ENCODE assay signal across 9 mouse cellular contexts in the genomic region with DNA sequence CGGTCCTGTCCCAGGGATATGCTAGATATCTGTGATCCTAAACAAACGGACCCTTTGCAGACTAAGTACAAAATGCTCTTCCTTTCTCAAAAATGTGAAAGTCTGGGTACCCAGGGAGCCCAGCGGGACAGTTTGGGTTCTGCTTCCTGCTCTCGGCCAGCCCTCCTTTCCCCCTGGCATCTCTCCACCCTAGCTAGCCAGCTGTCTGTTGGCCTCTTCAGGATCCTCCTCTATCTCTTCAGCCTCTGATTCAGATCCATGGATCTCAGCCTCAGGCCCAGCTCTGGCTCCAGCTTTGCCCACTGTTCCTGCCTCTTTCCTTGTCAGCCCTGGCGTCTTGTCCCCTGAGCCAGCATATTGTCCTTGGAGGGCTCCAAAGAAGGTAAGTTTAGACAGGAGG. TPM values are rescaled to one million over a fixed set of nuclear protein-coding genes. Genes with fewer than 3 reads are reported as not detected.
A peak's percentile ranks its signal among the peaks of the same experiment; 100 is the strongest.
DNase-seq lines count a peak whose midpoint lies in the region; ATAC-seq and TF ChIP-seq lines count a peak whose summit lies in the region.
"Had no signal": no experiment of that assay in that cellular context is flagged by ENCODE, and none has a peak within 500 bp of the region (broad histone marks: within the 10 kb centered on the region; RNA-seq: fewer than 3 reads in every experiment).

No protein-coding gene starts in this region.

- peak overlapping the region; percentile 96 for H3K27ac ChIP-seq in hindbrain, embryonic 10.5 days
- H3K27ac ChIP-seq in hindbrain, embryonic 16.5 days (ENCODE audit: low read depth, low read length): no peak overlapping the region
- no peak overlapping the region for H3K27ac ChIP-seq in forebrain, embryonic 16.5 days (ENCODE audit: low read length)
- H3K27ac ChIP-seq in limb, embryonic 14.5 days (replicated peaks; ENCODE audit: low read depth, low read length): 0 out of 2 replicates have a peak overlapping the region, but pooled peaks have one; percentile 26

- H3K4me1 ChIP-seq in hindbrain, embryonic 10.5 days (replicated peaks): peaks cover 70% of the 10 kb centered on the region
- H3K4me1 ChIP-seq in hindbrain, embryonic 16.5 days (ENCODE audit: control insufficient read depth, insufficient read depth, low read depth, low read length): peaks cover 18% of the 10 kb centered on the region
- peaks cover 29% of the 10 kb centered on the region for H3K4me1 ChIP-seq in forebrain, embryonic 16.5 days (replicated peaks; ENCODE audit: control insufficient read depth, insufficient read depth, low read length)
- H3K4me1 ChIP-seq in limb, embryonic 14.5 days (ENCODE audit: control insufficient read depth, insufficient read depth, low read length): peaks cover 35% of the 10 kb centered on the region

- H3K4me3 ChIP-seq in hindbrain, embryonic 10.5 days: peak overlapping the region; percentile 58
- H3K4me3 ChIP-seq in hindbrain, embryonic 16.5 days (ENCODE audit: low read length): no peak overlapping the region
- H3K4me3 ChIP-seq in forebrain, embryonic 16.5 days (replicated peaks; ENCODE audit: low read length): no peak overlapping the region
- peak overlapping the region; percentile 43 for H3K4me3 ChIP-seq in limb, embryonic 14.5 days (replicated peaks; ENCODE audit: low read length)

- WGBS in hindbrain, embryonic 10.5 days: 83% methylated on average over 5 of the region's 5 CpGs
- WGBS in hindbrain, embryonic 16.5 days: 78% methylated on average over 5 of the region's 5 CpGs
- WGBS in forebrain, embryonic 16.5 days: 81% methylated on average over 5 of the region's 5 CpGs
- WGBS in limb, embryonic 14.5 days: 77% methylated on average over 5 of the region's 5 CpGs

- peaks cover 21% of the 10 kb centered on the region; the same call in 1 of the 2 replicates for H3K27me3 ChIP-seq in hindbrain, embryonic 10.5 days (ENCODE audit: insufficient read depth, poor library complexity, severe bottlenecking)
- no peaks in the 10 kb centered on the region for H3K27me3 ChIP-seq in hindbrain, embryonic 16.5 days (replicated peaks; ENCODE audit: control insufficient read depth, insufficient read depth, low read length)
- no peaks in the 10 kb centered on the region for H3K27me3 ChIP-seq in forebrain, embryonic 16.5 days (replicated peaks; ENCODE audit: control insufficient read depth, insufficient read depth, low read length)
- H3K27me3 ChIP-seq in limb, embryonic 14.5 days (ENCODE audit: control insufficient read depth, insufficient read depth, low read length): no peaks in the 10 kb centered on the region

- DNase-seq in hindbrain, embryonic 10.5 days (ENCODE audit: low spot score): no peak
- peak; percentile 74 for DNase-seq in cerebellum, adult 9-10 months
- DNase-seq in limb, embryonic 14.5 days (ENCODE audit: low spot score): no peak
- no peak for DNase-seq in thymus, postnatal 4 days
- DNase-seq in ovary, adult 18-20 months (ENCODE audit: low spot score): no peak
- DNase-seq: right cerebral cortex, adult 18-20 months had no signal

- peaks cover 5% of the 10 kb centered on the region; the same call in 1 of the 2 replicates for H3K36me3 ChIP-seq in hindbrain, embryonic 10.5 days
- no peaks in the 10 kb centered on the region for H3K36me3 ChIP-seq in hindbrain, embryonic 16.5 days (ENCODE audit: control insufficient read depth, insufficient read depth, low read length)
- no peaks in the 10 kb centered on the region for H3K36me3 ChIP-seq in forebrain, embryonic 16.5 days (ENCODE audit: control insufficient read depth, insufficient read depth)
- H3K36me3 ChIP-seq in limb, embryonic 14.5 days (ENCODE audit: control insufficient read depth, insufficient read depth, low read length): no peaks in the 10 kb centered on the region

- no peak overlapping the region for H3K4me2 ChIP-seq in hindbrain, embryonic 16.5 days (ENCODE audit: low read length)
- peak overlapping the region; percentile 73; the same call in 1 of the 2 replicates for H3K4me2 ChIP-seq in forebrain, embryonic 16.5 days (ENCODE audit: low read length)
- H3K4me2 ChIP-seq in limb, embryonic 14.5 days (replicated peaks; ENCODE audit: low read depth, low read length, severe bottlenecking): peak overlapping the region; percentile 77

- no peak overlapping the region for H3K9ac ChIP-seq in hindbrain, embryonic 16.5 days (ENCODE audit: low read depth, low read length)
- no peak overlapping the region for H3K9ac ChIP-seq in forebrain, embryonic 16.5 days (replicated peaks; ENCODE audit: low read depth, low read length)
- H3K9ac ChIP-seq in limb, embryonic 14.5 days (ENCODE audit: low read depth, low read length, severe bottlenecking): peak overlapping the region; percentile 40

- ATAC-seq in hindbrain, embryonic 16.5 days: no peak
- ATAC-seq in forebrain, embryonic 16.5 days: no peak
- no peak for ATAC-seq in limb, embryonic 14.5 days (ENCODE audit: low FRiP score, low read depth)
- ATAC-seq in CD4-positive, CD25-positive, alpha-beta regulatory T cell, adult 4 months: no peak

- TF ChIP-seq POLR2A in limb, embryonic 14.5 days (IDR thresholded peaks at IDR 0.05; ENCODE audit: borderline replicate concordance, extremely low read depth, insufficient read depth, insufficient read length): no peak

- H3K9me3 ChIP-seq in hindbrain, embryonic 10.5 days: no peaks in the 10 kb centered on the region
- H3K9me3 ChIP-seq in hindbrain, embryonic 16.5 days (ENCODE audit: control insufficient read depth, low read length): no peaks in the 10 kb centered on the region
- H3K9me3 ChIP-seq in forebrain, embryonic 16.5 days (ENCODE audit: control insufficient read depth, low read length): no peaks in the 10 kb centered on the region
- H3K9me3 ChIP-seq in limb, embryonic 14.5 days (ENCODE audit: control insufficient read depth, low read length): no peaks in the 10 kb centered on the region

RNA-seq across cellular contexts. Expression of a gene that starts 2.3 kb away (rescaled TPM):
- polyA plus RNA-seq in hindbrain, embryonic 10.5 days (2016; fragmentation: Nextera tagmentation; extraction: Ambion mirVana): 2.6 and 2.9 TPM in 2 replicates
- 2.9 and 5.2 TPM in 2 replicates for polyA plus RNA-seq in hindbrain, embryonic 16.5 days (2015; fragmentation: Nextera tagmentation; extraction: Ambion mirVana)
- 2.8 and 4.2 TPM in 2 replicates for polyA plus RNA-seq in forebrain, embryonic 16.5 days (2015; fragmentation: Nextera tagmentation; extraction: Ambion mirVana)
- 34.6 and 43.9 TPM in 2 replicates for polyA plus RNA-seq in limb, embryonic 14.5 days (2012; rRNA removed)
- polyA plus RNA-seq in limb, embryonic 14.5 days (2014; fragmentation: Nextera tagmentation; extraction: Ambion mirVana): 15.7 and 19.8 TPM in 2 replicates
- polyA plus RNA-seq in CD4-positive, CD25-positive, alpha-beta regulatory T cell, adult 4 months (2017; shearing (Covaris generic)): under 1 TPM; 0.32 to 0.40 TPM

RNA-seq across cellular contexts. Expression of a gene that starts 14.8 kb away (rescaled TPM):
- polyA plus RNA-seq in hindbrain, embryonic 10.5 days (2016; fragmentation: Nextera tagmentation; extraction: Ambion mirVana): 6.4 and 9.3 TPM in 2 replicates
- polyA plus RNA-seq in hindbrain, embryonic 16.5 days (2015; fragmentation: Nextera tagmentation; extraction: Ambion mirVana): 16.7 and 17.5 TPM in 2 replicates
- polyA plus RNA-seq in forebrain, embryonic 16.5 days (2015; fragmentation: Nextera tagmentation; extraction: Ambion mirVana): 13.5 and 15.1 TPM in 2 replicates
- polyA plus RNA-seq in limb, embryonic 14.5 days (2012; rRNA removed): 14.1 and 16.7 TPM in 2 replicates
- polyA plus RNA-seq in limb, embryonic 14.5 days (2014; fragmentation: Nextera tagmentation; extraction: Ambion mirVana): 11.0 and 11.8 TPM in 2 replicates
- under 1 TPM in 1 of 2 experiments, not detected in 1; 0.20 TPM for polyA plus RNA-seq in CD4-positive, CD25-positive, alpha-beta regulatory T cell, adult 4 months (2017; shearing (Covaris generic))

RNA-seq across cellular contexts. Expression of a gene that starts 20.5 kb away (rescaled TPM):
- polyA plus RNA-seq in hindbrain, embryonic 10.5 days (2016; fragmentation: Nextera tagmentation; extraction: Ambion mirVana): 0.19 TPM in 1 of 2 replicates, not detected in the other
- polyA plus RNA-seq in hindbrain, embryonic 16.5 days (2015; fragmentation: Nextera tagmentation; extraction: Ambion mirVana): not detected in 2 replicates
- not detected in 2 replicates for polyA plus RNA-seq in forebrain, embryonic 16.5 days (2015; fragmentation: Nextera tagmentation; extraction: Ambion mirVana)
- 0.33 and 0.43 TPM in 2 replicates for polyA plus RNA-seq in limb, embryonic 14.5 days (2012; rRNA removed)
- polyA plus RNA-seq in limb, embryonic 14.5 days (2014; fragmentation: Nextera tagmentation; extraction: Ambion mirVana): 0.39 TPM in 1 of 2 replicates, not detected in the other
- not detected for polyA plus RNA-seq in CD4-positive, CD25-positive, alpha-beta regulatory T cell, adult 4 months (2017; shearing (Covaris generic))

RNA-seq across cellular contexts. Expression of a gene that starts 24.1 kb away (rescaled TPM):
- 0.12 and 0.21 TPM in 2 replicates for polyA plus RNA-seq in hindbrain, embryonic 10.5 days (2016; fragmentation: Nextera tagmentation; extraction: Ambion mirVana)
- 0.09 and 0.19 TPM in 2 replicates for polyA plus RNA-seq in hindbrain, embryonic 16.5 days (2015; fragmentation: Nextera tagmentation; extraction: Ambion mirVana)
- polyA plus RNA-seq in forebrain, embryonic 16.5 days (2015; fragmentation: Nextera tagmentation; extraction: Ambion mirVana): 0.10 and 0.21 TPM in 2 replicates
- polyA plus RNA-seq in limb, embryonic 14.5 days (2012; rRNA removed): 1.1 and 1.4 TPM in 2 replicates
- polyA plus RNA-seq in limb, embryonic 14.5 days (2014; fragmentation: Nextera tagmentation; extraction: Ambion mirVana): 2.2 and 2.9 TPM in 2 replicates
- not detected for polyA plus RNA-seq in CD4-positive, CD25-positive, alpha-beta regulatory T cell, adult 4 months (2017; shearing (Covaris generic))

RNA-seq across cellular contexts. Expression of a gene that starts 25.0 kb away (rescaled TPM):
- polyA plus RNA-seq in hindbrain, embryonic 10.5 days (2016; fragmentation: Nextera tagmentation; extraction: Ambion mirVana): 0.20 TPM in 1 of 2 replicates, not detected in the other
- polyA plus RNA-seq in hindbrain, embryonic 16.5 days (2015; fragmentation: Nextera tagmentation; extraction: Ambion mirVana): not detected in 2 replicates
- not detected in 2 replicates for polyA plus RNA-seq in forebrain, embryonic 16.5 days (2015; fragmentation: Nextera tagmentation; extraction: Ambion mirVana)
- polyA plus RNA-seq in limb, embryonic 14.5 days (2012; rRNA removed): 1.0 and 1.9 TPM in 2 replicates
- polyA plus RNA-seq in limb, embryonic 14.5 days (2014; fragmentation: Nextera tagmentation; extraction: Ambion mirVana): 1.2 and 1.8 TPM in 2 replicates
- not detected for polyA plus RNA-seq in CD4-positive, CD25-positive, alpha-beta regulatory T cell, adult 4 months (2017; shearing (Covaris generic))

Comparison
In these comparisons a context has a peak if more than half of its experiments do, and no peak if none do; other contexts are left out.
1. H3K27ac ChIP-seq: peak in hindbrain, embryonic 10.5 days (single experiment) and limb, embryonic 14.5 days (single experiment); none in hindbrain, embryonic 16.5 days (single experiment) and forebrain, embryonic 16.5 days (single experiment).
2. H3K4me3 ChIP-seq: peak in hindbrain, embryonic 10.5 days (single experiment) and limb, embryonic 14.5 days (single experiment); none in hindbrain, embryonic 16.5 days (single experiment) and forebrain, embryonic 16.5 days (single experiment).